Mouse (Mus musculus): ENCODE data around the gene Mia2.
A peak's percentile ranks its signal among the peaks of the same experiment; 100 is the strongest.

- TF ChIP-seq POLR2A (IDR thresholded peaks at IDR 0.05; ENCODE audit: borderline replicate concordance, extremely low read depth, low read depth, low read length) (no peak), CTCF (IDR thresholded peaks at IDR 0.05; ENCODE audit: insufficient read depth, low read length) (0 out of 2 replicates have a peak, but pooled peaks have one; percentile 16)
Measured at GRCm38 (mm10) chr12:59139372-59139771, 43.8 kb downstream of the Mia2 start.
